Mouse (Mus musculus) liver, embryonic 12.5 days (tissue): Measurements from ENCODE around the gene Mocs3. TPM values are rescaled to one million over a fixed set of nuclear protein-coding genes. Genes with fewer than 3 reads are reported as not detected.
A peak's percentile ranks its signal among the peaks of the same experiment; 100 is the strongest.

ENCODE experiments used
- ATAC-seq: fragments of 200-750 bp; cut with Nextera tagmentation; 2 replicates; pipeline ENCODE4 v1.8.0; 2017; ENCODE audit warnings: moderate number of reproducible peaks, mild to moderate bottlenecking, moderate library complexity
- H3K27ac ChIP-seq: fragments of 300-500 bp; sonication (generic); 2 replicates; pipeline ENCODE4 v1.5.1; 2016; ENCODE audit warnings: mild to moderate bottlenecking
- H3K27me3 ChIP-seq: fragments of 300-500 bp; sonication (generic); replicated peaks from 2 replicates; pipeline ENCODE4 v1.6.1; 2016; ENCODE audit warnings: mild to moderate bottlenecking, moderate library complexity
- H3K36me3 ChIP-seq: fragments of 300-500 bp; sonication (generic); 2 replicates; pipeline ENCODE4 v1.6.1; 2016; ENCODE audit warnings: mild to moderate bottlenecking, moderate library complexity
- H3K4me1 ChIP-seq: fragments of 300-500 bp; sonication (generic); 2 replicates; pipeline ENCODE4 v1.6.1; 2016
- H3K4me2 ChIP-seq: fragments of 300-500 bp; sonication (generic); 2 replicates; pipeline ENCODE4 v1.6.1; 2016; ENCODE audit warnings: mild to moderate bottlenecking, moderate library complexity
- H3K4me3 ChIP-seq: fragments of 300-500 bp; sonication (generic); 2 replicates; pipeline ENCODE4 v1.5.1; 2016; ENCODE audit warnings: mild to moderate bottlenecking, moderate library complexity
- H3K9ac ChIP-seq: fragments of 300-500 bp; sonication (generic); 2 replicates; pipeline ENCODE4 v1.6.1; 2016; ENCODE audit warnings: mild to moderate bottlenecking, moderate library complexity
- H3K9me3 ChIP-seq: fragments of 300-500 bp; sonication (generic); replicated peaks from 2 replicates; pipeline ENCODE4 v1.6.1; 2016; ENCODE audit warnings: mild to moderate bottlenecking, moderate library complexity
- WGBS: fragments of 180-500 bp; shearing (Covaris S2); methylation state at CpG from one replicate; pipeline ENCODE4 v1.1.7; 2016; ENCODE audit not compliant: insufficient replicate concordance; 5-methylcytosine and 5-hydroxymethylcytosine counted together
- polyA plus RNA-seq: library from polyadenylated mRNA; unstranded; fragments of >200 nt; fragmentation: Nextera tagmentation; extraction: Ambion mirVana; gene quantifications from 2 replicates; pipeline ENCODE4 v1.2.1, GENCODE M21; 2016

Gene Mocs3
- 8.9 and 9.4 TPM in 2 replicates for polyA plus RNA-seq

DNA sequence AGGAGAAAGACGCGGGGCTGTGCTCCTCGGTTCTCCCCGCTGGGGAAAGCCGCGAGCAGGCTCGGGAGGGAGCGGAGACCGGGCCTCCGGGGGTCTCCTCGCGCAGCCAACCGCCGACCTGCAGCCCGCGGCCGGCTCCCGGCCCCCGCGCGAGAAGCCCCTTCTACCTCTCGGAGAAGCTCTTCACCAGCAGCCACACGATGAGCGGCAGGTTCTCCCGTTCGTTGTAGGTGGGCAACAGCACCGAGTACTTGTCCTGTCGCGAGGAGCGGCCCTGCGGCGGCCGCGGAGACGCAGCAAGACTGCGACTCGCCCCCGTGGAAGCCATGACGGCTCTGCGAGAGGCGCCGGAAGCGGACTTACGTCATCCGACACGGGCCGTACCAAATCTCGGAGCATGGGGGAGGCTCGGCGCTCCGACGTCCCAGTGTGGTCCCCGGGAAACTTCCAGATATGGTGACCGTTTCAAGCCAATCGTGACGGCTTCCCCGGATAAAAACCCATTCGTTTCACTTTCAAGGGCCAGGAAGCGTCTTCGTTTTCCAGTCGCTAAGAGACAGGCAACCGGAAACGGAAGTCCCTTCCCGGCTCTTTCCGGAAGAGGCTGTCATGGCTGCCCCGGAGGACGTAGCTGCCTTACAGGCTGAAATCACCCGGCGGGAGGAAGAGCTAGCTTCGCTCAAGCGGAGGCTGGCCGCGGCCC lies at the start of gene Mocs3, which contains the start of the genes Gm20716 and Dpm1:
Mocs3 (plus strand) TSS at position 597 of the 703 bp plus-strand sequence.
Gm20716 (minus strand) TSS at position 339 of the 703 bp plus-strand sequence.
Dpm1 (minus strand) TSS at position 566 of the 703 bp plus-strand sequence.
- peak; percentile 82 for ATAC-seq
- no peaks in the 10 kb centered on the region for H3K9me3 ChIP-seq
- H3K9ac ChIP-seq: peak within 1 kb of the TSS; percentile 97
- peak within 1 kb of the TSS; percentile 86 for H3K27ac ChIP-seq
- H3K4me1 ChIP-seq: peaks cover 42% of the 10 kb centered on the region
- H3K36me3 ChIP-seq: peaks cover 56% of the 10 kb centered on the region
- no peaks in the 10 kb centered on the region for H3K27me3 ChIP-seq
- peak within 1 kb of the TSS; percentile 80 for H3K4me3 ChIP-seq
- peak within 1 kb of the TSS; percentile 100 for H3K4me2 ChIP-seq
- under 1% methylated on average over 73 of the region's 73 CpGs for WGBS

DNA sequence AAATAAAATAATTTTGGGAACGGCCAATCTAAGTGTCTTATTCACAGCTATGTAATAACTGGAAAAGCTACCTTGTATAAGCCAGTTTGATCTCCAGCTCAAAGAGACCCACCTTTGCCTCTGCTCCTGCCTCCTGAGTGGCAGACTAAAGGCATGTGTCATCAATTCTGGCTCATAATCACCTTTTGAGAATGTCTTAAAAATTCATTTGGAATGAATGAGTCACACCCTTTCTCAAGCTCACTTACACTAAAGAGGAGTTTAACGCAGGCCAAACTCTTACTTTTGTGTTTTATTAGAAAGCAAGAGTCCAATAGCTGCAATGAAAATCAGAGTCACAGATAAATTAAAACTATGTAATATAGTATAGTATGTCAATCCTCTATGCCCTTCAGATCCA lies 38.6 kb upstream of the Mocs3 start:
- no peak overlapping the region for H3K9ac ChIP-seq
- no peak overlapping the region for H3K27ac ChIP-seq
- no peaks in the 10 kb centered on the region for H3K9me3 ChIP-seq
- peaks cover 95% of the 10 kb centered on the region for H3K36me3 ChIP-seq
- WGBS: 91% methylated on average over 2 of the region's 2 CpGs
- H3K4me2 ChIP-seq: no peak overlapping the region
- H3K4me3 ChIP-seq: no peak overlapping the region
- ATAC-seq: no peak
- no peaks in the 10 kb centered on the region for H3K27me3 ChIP-seq
- H3K4me1 ChIP-seq: peaks cover 73% of the 10 kb centered on the region

DNA sequence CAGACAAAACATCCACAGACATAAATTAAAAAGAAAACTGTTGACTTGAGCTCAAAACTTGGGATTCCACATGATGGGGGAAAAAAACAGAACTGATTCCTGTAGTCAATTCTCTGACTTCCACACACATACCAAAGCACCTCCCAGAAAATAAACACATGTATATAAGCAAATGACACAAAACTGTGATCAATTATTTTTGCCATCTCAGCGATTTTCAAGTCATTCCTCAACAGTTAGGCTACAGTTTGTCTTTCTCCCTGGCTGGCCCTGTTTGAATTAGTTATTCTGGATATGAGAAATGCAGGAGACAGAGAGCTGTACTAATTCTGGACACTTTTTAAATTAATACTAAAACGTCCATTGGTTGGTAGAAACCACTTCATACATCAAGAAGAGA lies 36.7 kb upstream of the Mocs3 start:
- no peak overlapping the region for H3K27ac ChIP-seq
- peaks cover 80% of the 10 kb centered on the region for H3K4me1 ChIP-seq
- no peak overlapping the region for H3K4me3 ChIP-seq
- H3K27me3 ChIP-seq: no peaks in the 10 kb centered on the region
- WGBS: 58% methylated on average over 2 of the region's 2 CpGs
- H3K36me3 ChIP-seq: peaks cover 94% of the 10 kb centered on the region
- H3K4me2 ChIP-seq: no peak overlapping the region
- H3K9ac ChIP-seq: no peak overlapping the region
- ATAC-seq: no peak
- H3K9me3 ChIP-seq: no peaks in the 10 kb centered on the region

DNA sequence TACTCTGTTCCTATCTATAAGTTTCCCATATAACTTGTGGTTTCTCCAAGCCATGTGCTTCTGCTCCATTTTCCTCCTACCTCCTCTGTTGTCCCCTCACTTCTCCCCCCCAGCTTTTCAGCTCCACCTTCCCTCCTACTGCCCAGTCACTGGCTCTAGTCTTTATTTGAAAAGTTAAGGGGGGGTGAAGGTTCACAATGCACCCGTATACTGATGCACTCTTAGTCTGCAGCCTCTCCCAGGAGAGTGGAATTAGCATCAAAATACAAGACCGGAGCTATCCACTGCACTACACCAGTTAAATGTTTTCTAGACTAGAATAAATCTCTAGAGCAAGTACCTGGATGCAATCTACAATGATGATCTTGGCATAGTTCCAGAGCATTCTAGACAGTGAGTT lies 34.7 kb upstream of the Mocs3 start:
- Histone ChIP-seq H3K9me3 (no peaks in the 10 kb centered on the region), H3K9ac (peak overlapping the region; percentile 31; the same call in 1 of the 2 replicates), H3K27ac (no peak overlapping the region), H3K36me3 (peaks cover 92% of the 10 kb centered on the region), H3K4me2 (no peak overlapping the region), H3K27me3 (no peaks in the 10 kb centered on the region), H3K4me3 (no peak overlapping the region), H3K4me1 (peaks cover 85% of the 10 kb centered on the region)
- 79% methylated on average over 2 of the region's 2 CpGs for WGBS
- no peak; the same call in 1 of the 2 replicates for ATAC-seq

DNA sequence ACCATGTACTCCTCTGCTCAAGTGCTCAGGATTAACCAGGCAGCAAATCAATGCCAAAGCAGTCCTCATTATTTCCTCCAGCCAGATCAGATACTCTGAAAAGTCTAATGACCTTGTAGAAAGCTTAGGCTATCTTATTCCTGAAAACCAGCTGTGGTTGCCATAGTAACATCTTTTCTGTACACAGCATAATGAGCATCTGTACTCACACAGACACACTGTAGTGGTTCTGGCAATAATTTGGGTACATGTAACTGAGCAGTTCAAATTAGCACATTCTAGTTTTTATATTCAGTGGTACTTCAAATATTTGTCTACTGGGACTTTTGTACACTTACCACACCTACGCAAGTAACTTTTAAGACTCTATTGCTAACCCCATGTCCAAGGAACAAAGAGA lies 32.0 kb upstream of the Mocs3 start:
- no peak for ATAC-seq
- Histone ChIP-seq H3K9me3 (no peaks in the 10 kb centered on the region), H3K9ac (no peak overlapping the region), H3K4me3 (no peak overlapping the region), H3K4me1 (peaks cover 77% of the 10 kb centered on the region), H3K4me2 (no peak overlapping the region), H3K27me3 (no peaks in the 10 kb centered on the region), H3K36me3 (peaks cover 86% of the 10 kb centered on the region), H3K27ac (no peak overlapping the region)
- 92% methylated on average over 1 of the region's 1 CpGs for WGBS

DNA sequence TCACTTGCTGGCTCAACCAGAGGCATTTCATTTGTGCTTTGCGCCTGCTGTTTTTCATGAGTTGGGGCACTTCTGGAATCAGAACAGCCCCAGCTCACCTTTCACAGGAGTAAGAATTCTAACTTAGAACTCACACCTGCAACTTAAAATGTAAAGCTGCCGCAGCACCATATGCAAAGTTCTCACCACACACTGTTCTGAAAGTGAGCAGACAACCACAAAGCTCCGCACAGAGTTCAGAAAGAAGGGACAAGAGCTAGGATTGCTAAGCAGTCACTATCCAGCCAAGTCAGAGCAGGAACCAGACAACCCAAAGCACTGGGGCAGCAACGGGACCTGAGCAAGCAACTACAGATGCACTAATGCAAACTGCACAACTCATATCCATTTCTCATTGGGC lies 30.9 kb upstream of the Mocs3 start:
- Histone ChIP-seq H3K27me3 (no peaks in the 10 kb centered on the region), H3K4me3 (no peak overlapping the region), H3K9me3 (no peaks in the 10 kb centered on the region), H3K4me1 (peaks cover 74% of the 10 kb centered on the region), H3K36me3 (peaks cover 86% of the 10 kb centered on the region), H3K27ac (no peak overlapping the region), H3K4me2 (no peak overlapping the region), H3K9ac (no peak overlapping the region)
- ATAC-seq: no peak
- 86% methylated on average over 4 of the region's 4 CpGs for WGBS

DNA sequence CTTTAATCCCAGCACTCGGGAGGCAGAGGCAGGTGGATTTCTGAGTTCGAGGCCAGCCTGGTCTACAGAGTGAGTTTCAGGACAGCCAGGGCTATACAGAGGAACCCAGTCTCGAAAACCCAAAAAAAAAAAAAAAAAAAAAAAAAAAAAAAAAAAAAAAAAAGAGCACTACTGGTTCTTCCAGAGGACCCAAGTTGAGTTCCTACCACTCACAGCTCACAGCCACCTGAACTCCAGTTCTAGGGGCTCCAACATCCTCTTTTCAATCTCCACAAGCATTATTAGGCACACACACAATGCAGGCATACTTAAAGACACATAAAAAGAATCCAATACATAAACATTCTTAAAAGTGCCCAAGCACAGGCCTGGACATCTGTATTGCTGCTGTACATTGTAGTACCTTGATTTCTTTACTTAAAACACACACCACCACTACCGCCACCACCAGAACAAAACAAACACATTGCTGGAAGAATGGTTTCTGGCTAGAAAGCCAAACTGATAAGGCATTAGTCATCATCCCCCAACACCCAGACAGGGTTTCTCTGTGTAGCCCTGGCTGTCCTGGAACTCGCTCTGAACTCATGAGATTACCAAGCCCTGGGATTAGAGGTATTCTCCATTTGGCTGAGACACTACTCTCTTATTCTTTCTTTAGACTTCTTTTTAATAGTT lies 30.3 kb upstream of the Mocs3 start:
- Histone ChIP-seq H3K36me3 (peaks cover 86% of the 10 kb centered on the region), H3K27ac (0 out of 2 replicates have a peak overlapping the region, but pooled peaks have one; percentile 11), H3K4me1 (peaks cover 74% of the 10 kb centered on the region), H3K9ac (no peak overlapping the region), H3K4me2 (no peak overlapping the region; the same call in 1 of the 2 replicates), H3K27me3 (no peaks in the 10 kb centered on the region), H3K4me3 (no peak overlapping the region), H3K9me3 (no peaks in the 10 kb centered on the region)
- WGBS: 60% methylated on average over 4 of the region's 5 CpGs
- ATAC-seq: no peak

DNA sequence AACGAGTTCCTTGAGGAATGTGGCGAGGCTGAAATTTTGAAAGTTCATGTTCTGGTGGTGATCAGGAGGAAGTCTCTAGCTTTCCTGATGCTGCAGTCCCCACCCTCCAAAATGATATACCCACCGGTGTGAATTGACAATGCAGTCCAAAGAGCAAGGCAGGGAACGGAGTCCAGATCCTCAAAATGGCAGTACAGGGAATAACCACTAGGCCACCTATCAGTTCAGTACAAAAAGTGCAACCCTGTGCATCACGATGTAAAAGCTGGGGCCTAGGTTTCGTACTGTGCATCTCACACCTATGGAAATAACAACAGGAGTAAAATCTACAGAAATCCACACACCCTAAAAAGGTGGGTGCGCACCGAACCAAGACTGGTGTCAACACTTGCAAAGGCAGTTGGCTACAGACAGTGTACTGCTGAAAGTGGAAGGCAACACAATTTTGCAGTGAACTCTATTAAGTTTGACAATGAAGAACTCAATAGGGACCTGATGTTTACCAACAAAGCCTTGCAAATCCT lies 25.9 kb upstream of the Mocs3 start:
- H3K4me1 ChIP-seq: peaks cover 67% of the 10 kb centered on the region
- WGBS: 87% methylated on average over 8 of the region's 8 CpGs
- no peaks in the 10 kb centered on the region for H3K9me3 ChIP-seq
- H3K36me3 ChIP-seq: peaks cover 61% of the 10 kb centered on the region
- H3K9ac ChIP-seq: peak overlapping the region; percentile 99; the same call in 1 of the 2 replicates
- H3K4me3 ChIP-seq: peak overlapping the region; percentile 98
- ATAC-seq: no peak
- H3K27ac ChIP-seq: no peak overlapping the region
- no peaks in the 10 kb centered on the region for H3K27me3 ChIP-seq
- peak overlapping the region; percentile 83 for H3K4me2 ChIP-seq

DNA sequence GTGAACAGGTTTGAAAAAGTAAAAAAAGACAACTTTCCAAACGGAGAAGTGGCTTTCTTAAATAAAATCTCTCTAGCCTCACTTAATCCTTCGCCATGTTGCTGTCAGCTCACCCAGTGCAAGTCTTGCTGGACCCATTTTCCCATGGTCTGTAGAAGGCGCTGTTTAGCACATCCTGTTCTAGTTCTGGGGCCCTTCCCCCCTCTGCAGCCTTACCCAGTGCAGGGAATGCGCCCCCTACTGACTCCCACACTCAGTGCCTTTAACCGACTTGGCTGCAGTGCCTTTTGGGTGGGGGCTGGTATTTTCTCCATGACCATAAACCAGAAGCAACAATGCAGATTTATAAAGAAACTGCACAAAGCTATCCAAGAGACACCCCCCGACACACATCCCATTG lies 25.2 kb upstream of the Mocs3 start:
- Histone ChIP-seq H3K9ac (peak overlapping the region; percentile 99), H3K4me3 (peak overlapping the region; percentile 98), H3K9me3 (no peaks in the 10 kb centered on the region), H3K36me3 (peaks cover 64% of the 10 kb centered on the region), H3K4me2 (peak overlapping the region; percentile 83), H3K4me1 (peaks cover 61% of the 10 kb centered on the region), H3K27me3 (no peaks in the 10 kb centered on the region), H3K27ac (peak overlapping the region; percentile 98)
- 8% methylated on average over 6 of the region's 6 CpGs for WGBS
- peak; percentile 64 for ATAC-seq

DNA sequence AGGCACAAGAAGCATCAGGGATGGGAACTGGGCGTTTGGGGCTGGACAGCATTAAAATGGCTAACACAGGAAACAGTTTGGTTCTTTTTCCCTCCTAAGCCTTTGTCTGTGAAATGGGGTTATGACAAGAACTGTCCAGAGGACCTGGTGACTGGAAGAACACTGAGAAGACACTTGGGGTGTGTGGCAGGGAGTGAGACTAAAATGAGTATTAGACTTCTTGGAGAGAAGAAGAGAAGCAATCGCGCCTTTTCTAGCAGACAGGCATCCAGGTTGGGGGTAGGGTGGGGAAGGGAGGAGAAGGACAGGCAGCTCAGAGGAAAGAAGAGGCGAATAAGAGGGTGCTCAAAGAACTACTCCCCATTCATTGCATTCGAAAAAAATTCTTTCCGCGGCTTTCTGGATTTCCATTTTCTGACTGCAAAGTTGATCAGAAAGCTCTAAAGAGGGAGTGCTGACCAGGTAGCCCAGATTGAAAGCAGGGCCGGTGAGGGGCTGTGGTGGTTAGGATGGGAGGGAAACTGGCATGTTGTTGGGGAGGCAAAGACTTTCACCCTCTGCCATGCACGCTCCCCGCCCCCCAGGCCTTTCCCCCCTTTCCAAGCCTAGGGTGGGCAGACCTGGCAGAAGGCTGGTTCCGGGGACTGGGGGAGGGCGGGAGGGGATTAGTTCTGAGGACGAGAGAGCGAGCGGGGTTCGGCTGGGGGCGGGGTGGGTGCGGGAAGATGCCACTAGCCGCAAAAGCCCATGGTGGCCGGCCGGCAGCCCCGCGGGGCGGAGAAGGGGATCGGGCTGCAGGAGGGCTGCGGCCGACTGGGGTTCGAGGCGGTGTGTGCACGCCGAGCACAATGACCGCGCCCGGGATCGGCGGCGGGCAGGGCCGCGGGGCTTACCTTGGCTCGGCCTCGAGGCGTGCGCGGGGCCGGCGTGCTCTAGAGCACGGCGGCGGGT lies 24.5 kb upstream of the Mocs3 start:
- Histone ChIP-seq H3K27me3 (no peaks in the 10 kb centered on the region), H3K4me3 (peak overlapping the region; percentile 98), H3K27ac (peak overlapping the region; percentile 98), H3K9ac (peak overlapping the region; percentile 99), H3K36me3 (peaks cover 64% of the 10 kb centered on the region), H3K9me3 (no peaks in the 10 kb centered on the region), H3K4me1 (peaks cover 54% of the 10 kb centered on the region), H3K4me2 (peak overlapping the region; percentile 83)
- WGBS: under 1% methylated on average over 47 of the region's 49 CpGs
- ATAC-seq: peak; percentile 9; the same call in 1 of the 2 replicates
